Mouse (Mus musculus): ENCODE results near the gene Gpsm2.

- TF ChIP-seq EP300 (IDR thresholded peaks at IDR 0.05; ENCODE audit: low read depth) (peak; percentile 92), CTCF (IDR thresholded peaks at IDR 0.05; ENCODE audit: low read depth) (no peak)
These were observed 29.6 kb upstream of the Gpsm2 start for GRCm38 (mm10) chr3:108751691-108752090.

Measured in liver, embryonic 14.5 days (tissue).